Comparison of ENCODE assay signal across 18 mouse cellular contexts in the genomic region with DNA sequence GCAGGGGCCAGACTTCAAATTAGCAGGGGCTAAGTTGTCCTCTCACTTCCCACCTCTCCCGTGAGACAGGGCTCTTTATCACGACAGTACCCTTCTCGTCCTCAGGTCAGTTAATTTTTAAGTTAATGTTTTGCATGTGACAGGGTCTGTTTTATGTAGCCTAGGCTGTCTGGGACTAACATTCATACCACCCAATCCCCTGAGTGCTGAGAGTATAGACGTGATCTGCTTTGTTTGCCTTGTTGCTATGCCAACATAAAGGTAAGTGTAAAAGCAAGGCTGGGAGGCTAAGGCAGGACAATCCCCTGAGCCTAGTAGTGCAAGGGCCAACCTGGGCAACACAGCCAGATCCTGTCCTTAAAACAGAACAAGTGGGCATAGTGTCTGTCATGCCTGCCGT. TPM values are rescaled to one million over a fixed set of nuclear protein-coding genes. Genes with fewer than 3 reads are reported as not detected.
DNase-seq lines count a peak whose midpoint lies in the region; ATAC-seq lines count a peak whose summit lies in the region.
"Had no signal": no experiment of that assay in that cellular context is flagged by ENCODE, and none has a peak within 500 bp of the region (broad histone marks: within the 10 kb centered on the region; RNA-seq: fewer than 3 reads in every experiment).

No protein-coding gene starts in this region.

- H3K9ac ChIP-seq in kidney, embryonic 16.5 days (replicated peaks; ENCODE audit: low read length), result no peak overlapping the region
- H3K9ac ChIP-seq: limb, embryonic 13.5 days; midbrain, embryonic 15.5 days had no signal

- no peaks in the 10 kb centered on the region for H3K27me3 ChIP-seq in kidney, embryonic 16.5 days (ENCODE audit: insufficient read depth, low read length)
- H3K27me3 ChIP-seq: limb, embryonic 13.5 days; midbrain, embryonic 15.5 days had no signal

- no peaks in the 10 kb centered on the region for H3K9me3 ChIP-seq in kidney, embryonic 16.5 days (ENCODE audit: low read length)
- H3K9me3 ChIP-seq: forebrain, embryonic 10.5 days; limb, embryonic 13.5 days; midbrain, embryonic 15.5 days had no signal

- H3K36me3 ChIP-seq in kidney, embryonic 16.5 days (ENCODE audit: insufficient read depth, low read length), result no peaks in the 10 kb centered on the region
- H3K36me3 ChIP-seq: forebrain, embryonic 10.5 days; limb, embryonic 13.5 days; midbrain, embryonic 15.5 days had no signal

- no peak overlapping the region for H3K27ac ChIP-seq in kidney, embryonic 16.5 days (ENCODE audit: low read length)
- peak overlapping the region; percentile 42 for H3K27ac ChIP-seq in brown adipose tissue, adult 24 weeks (replicated peaks; ENCODE audit: low read depth, low read length)
- H3K27ac ChIP-seq: forebrain, embryonic 10.5 days; limb, embryonic 13.5 days; midbrain, embryonic 15.5 days had no signal

- no peak overlapping the region for H3K4me2 ChIP-seq in kidney, embryonic 16.5 days (replicated peaks; ENCODE audit: low read depth, low read length)
- H3K4me2 ChIP-seq: heart, embryonic 11.5 days; midbrain, embryonic 15.5 days had no signal

- DNase-seq in kidney, adult 18-20 months, result no peak
- DNase-seq in MN1 (ENCODE audit: low spot score), result peak; percentile 53
- DNase-seq in right cerebral cortex, postnatal 10 days (ENCODE audit: low spot score in 2 of 2), result no peak
- no peak for DNase-seq in cerebellum, postnatal 10 days
- DNase-seq: adrenal gland, adult 2 months; cerebellum, postnatal 25 days; kidney, adult 8-10 months; lung, postnatal 14 days; right cerebral cortex, adult 18-20 months; thymus, adult 18-20 months had no signal

- ATAC-seq in kidney, embryonic 16.5 days (ENCODE audit: low FRiP score, low TSS enrichment), result 0 out of 2 replicates have a peak, but pooled peaks have one; percentile 19
- 0 out of 2 replicates have a peak, but pooled peaks have one; percentile 22 for ATAC-seq in megakaryocyte-erythroid progenitor cell, adult 5-6 weeks (replicated peaks; ENCODE audit: low FRiP score, low TSS enrichment, poor library complexity, severe bottlenecking)
- ATAC-seq: midbrain, embryonic 15.5 days had no signal

- WGBS in kidney, embryonic 16.5 days, result 37% methylated on average over 5 of the region's 5 CpGs

- peaks cover 10% of the 10 kb centered on the region for H3K4me1 ChIP-seq in kidney, embryonic 16.5 days (ENCODE audit: insufficient read depth, low read length)
- peaks cover 9% of the 10 kb centered on the region for H3K4me1 ChIP-seq in brown adipose tissue, adult 24 weeks (ENCODE audit: control insufficient read depth, insufficient read depth, insufficient read length, low read length)
- H3K4me1 ChIP-seq: midbrain, embryonic 15.5 days had no signal

- H3K4me3 ChIP-seq in kidney, embryonic 16.5 days (ENCODE audit: low read length), result no peak overlapping the region
- H3K4me3 ChIP-seq in brown adipose tissue, adult 24 weeks (ENCODE audit: insufficient read depth, low read depth, low read length), result no peak overlapping the region
- H3K4me3 ChIP-seq: forebrain, embryonic 10.5 days; limb, embryonic 13.5 days; midbrain, embryonic 15.5 days had no signal

RNA-seq across cellular contexts. Expression of gene 6030408B16Rik, which starts 16.5 kb away (rescaled TPM):
- polyA plus RNA-seq in kidney, embryonic 16.5 days (2015; fragmentation: Nextera tagmentation; extraction: Ambion mirVana), result 23.2 and 23.9 TPM in 2 replicates
- polyA plus RNA-seq in brown adipose tissue, adult 24 weeks (2012; ENCODE audit: insufficient read depth, insufficient read length, missing spikeins), result 0.91 TPM in 1 of 2 replicates, not detected in the other
- not detected in 2 replicates for total RNA-seq in megakaryocyte-erythroid progenitor cell, adult 5-6 weeks (2014; fragmentation: Nextera tagmentation)
- total RNA-seq in megakaryocyte-erythroid progenitor cell, adult 5-6 weeks (2017), result not detected in 2 replicates
- polyA plus RNA-seq: large intestine, adult 2 months had no signal

RNA-seq across cellular contexts. Expression of gene Atg101, which starts 25.4 kb away (rescaled TPM):
- polyA plus RNA-seq in kidney, embryonic 16.5 days (2015; fragmentation: Nextera tagmentation; extraction: Ambion mirVana), result 78.2 and 87.0 TPM in 2 replicates
- polyA plus RNA-seq in brown adipose tissue, adult 24 weeks (2012; ENCODE audit: insufficient read depth, insufficient read length, missing spikeins), result 34.8 and 38.0 TPM in 2 replicates
- 14.7 and 18.0 TPM in 2 replicates for total RNA-seq in megakaryocyte-erythroid progenitor cell, adult 5-6 weeks (2014; fragmentation: Nextera tagmentation)
- total RNA-seq in megakaryocyte-erythroid progenitor cell, adult 5-6 weeks (2017), result 31.7 and 42.1 TPM in 2 replicates

RNA-seq across cellular contexts. Expression of gene Nr4a1, which starts 55.4 kb away (rescaled TPM):
- 10.8 and 11.9 TPM in 2 replicates for polyA plus RNA-seq in kidney, embryonic 16.5 days (2015; fragmentation: Nextera tagmentation; extraction: Ambion mirVana)
- polyA plus RNA-seq in brown adipose tissue, adult 24 weeks (2012; ENCODE audit: insufficient read depth, insufficient read length, missing spikeins), result 20.8 and 136 TPM in 2 replicates
- total RNA-seq in megakaryocyte-erythroid progenitor cell, adult 5-6 weeks (2014; fragmentation: Nextera tagmentation), result 0.66 and 3.2 TPM in 2 replicates
- total RNA-seq in megakaryocyte-erythroid progenitor cell, adult 5-6 weeks (2017), result 15.1 and 16.4 TPM in 2 replicates

Comparison
In these comparisons a context has a peak if more than half of its experiments do, and no peak if none do; other contexts are left out.
1. RNA of gene 6030408B16Rik, which starts 16.5 kb away (polyA plus RNA-seq): 23.2 to 23.9 TPM in kidney, embryonic 16.5 days; 0.91 TPM in brown adipose tissue, adult 24 weeks; every median in the first group is over 10 times any median in the second.